Mouse (Mus musculus) right cerebral cortex, postnatal 14 days (tissue): ENCODE data around the gene E2f6.
A peak's percentile ranks its signal among the peaks of the same experiment; 100 is the strongest.

ENCODE experiments used
- DNase-seq: peaks from one replicate; pipeline ENCODE4 v3.0.0; 2022

The E2f6 gene

DNA sequence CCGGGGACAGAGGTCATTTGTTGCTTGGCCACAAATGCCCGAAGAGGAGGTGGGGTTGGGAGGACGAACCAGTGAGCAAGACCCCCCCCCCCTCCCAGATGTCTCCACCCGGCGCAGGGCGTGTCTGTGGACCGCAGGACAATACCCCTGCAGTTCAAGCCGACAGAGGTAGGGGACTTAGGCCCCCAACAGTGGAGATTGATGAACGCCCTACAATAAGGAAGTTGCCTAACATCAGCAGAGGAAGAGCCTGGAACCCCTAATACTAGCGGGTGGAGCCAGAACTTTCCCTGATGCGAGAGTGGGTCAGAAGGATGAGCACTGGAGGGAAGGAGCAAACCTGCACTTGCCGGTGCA is 9.8 kb upstream of the E2f6 start:
- DNase-seq: no peak

DNA sequence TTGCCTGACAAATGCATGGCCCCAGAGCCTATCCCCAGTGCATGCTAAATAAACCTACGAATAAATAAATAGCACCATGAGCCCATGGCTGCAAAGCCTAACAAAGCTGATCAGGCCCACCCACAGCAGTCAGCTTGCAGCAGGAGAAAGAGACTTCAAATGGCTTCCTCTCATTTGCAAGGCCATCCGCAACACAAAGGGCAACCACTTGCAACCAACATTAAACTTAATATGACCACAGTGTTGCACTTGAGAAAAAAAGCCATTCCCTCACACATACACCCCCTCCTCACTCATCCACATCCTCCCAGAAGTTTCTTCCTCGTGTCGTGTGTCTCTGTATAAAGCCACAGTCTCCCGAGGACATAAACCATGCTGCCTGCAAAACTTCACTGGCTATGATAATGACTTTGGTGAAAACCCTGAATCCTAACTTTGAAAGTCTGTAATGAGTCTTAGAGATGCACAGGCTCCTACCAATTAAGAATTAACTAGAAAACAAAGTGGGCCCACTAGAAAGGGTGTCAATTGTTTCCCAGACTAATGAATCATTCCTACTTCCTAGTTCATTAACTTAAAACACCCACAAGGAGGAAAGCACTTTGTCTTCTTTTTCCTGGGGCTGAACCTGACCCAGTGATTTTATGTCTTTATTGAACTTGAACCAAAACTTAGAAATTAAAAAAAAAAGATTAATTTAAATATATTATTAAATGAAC is 7.4 kb upstream of the E2f6 start:
- DNase-seq: no peak

DNA sequence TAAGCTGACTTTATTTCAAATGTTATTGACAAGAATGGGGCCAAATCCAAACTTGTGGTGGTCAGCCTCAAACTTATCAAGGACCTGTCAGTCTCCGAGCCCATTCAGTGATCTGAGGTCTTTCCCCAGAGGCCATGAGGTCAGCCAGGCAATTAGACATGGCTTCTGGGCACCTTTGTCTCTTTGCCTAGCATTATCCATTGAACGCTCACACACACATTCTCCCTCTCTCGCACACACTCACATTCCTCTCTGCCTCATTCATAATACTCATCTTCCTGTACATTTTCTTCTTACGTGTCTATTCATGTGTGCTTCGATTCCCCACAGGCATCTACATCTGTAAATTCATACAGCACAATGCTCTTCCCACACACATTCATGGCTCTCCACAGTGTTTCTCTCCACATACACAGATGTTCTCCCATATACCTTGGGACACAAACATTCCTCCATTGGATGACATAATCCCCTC is 6.8 kb upstream of the E2f6 start:
- DNase-seq: no peak

DNA sequence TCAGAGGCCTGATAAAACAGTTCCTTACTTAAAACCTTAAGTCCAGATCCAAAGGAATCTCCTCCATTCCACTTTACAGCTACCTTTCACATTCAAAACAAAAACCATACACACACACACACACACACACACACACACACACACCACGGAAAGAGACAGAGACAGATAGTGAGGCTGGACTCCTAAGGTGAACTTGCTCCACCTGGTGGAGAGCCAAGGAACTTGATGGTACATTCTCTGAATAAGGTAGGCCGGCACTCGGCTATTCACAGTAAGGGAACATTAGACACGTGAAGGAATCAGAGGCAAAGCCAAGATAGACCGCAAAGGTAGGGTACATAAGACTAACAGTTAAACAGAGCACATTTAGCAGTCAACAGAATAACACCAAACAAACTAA is 5.3 kb upstream of the E2f6 start:
- peak; percentile 90 for DNase-seq

DNA sequence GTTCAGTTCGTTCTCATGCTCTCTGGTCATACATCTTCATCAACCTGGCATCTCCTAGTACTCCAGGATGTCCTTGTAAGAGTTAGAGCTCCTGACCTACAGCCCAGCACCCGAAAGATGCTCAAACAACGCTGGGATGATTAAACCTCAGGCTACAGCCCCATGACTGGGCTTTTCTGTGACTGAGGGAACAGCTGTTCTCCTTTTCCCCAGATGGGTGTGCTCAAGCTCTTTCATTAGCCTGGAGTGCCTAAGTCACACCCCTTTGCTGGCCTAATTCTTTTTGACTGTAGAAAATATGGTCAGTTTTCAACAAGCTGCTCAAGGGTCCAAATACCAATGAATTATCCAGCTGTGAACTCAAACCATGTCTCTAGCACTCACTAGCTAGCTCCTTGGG is 2.7 kb upstream of the E2f6 start:
- peak; percentile 25 for DNase-seq

DNA sequence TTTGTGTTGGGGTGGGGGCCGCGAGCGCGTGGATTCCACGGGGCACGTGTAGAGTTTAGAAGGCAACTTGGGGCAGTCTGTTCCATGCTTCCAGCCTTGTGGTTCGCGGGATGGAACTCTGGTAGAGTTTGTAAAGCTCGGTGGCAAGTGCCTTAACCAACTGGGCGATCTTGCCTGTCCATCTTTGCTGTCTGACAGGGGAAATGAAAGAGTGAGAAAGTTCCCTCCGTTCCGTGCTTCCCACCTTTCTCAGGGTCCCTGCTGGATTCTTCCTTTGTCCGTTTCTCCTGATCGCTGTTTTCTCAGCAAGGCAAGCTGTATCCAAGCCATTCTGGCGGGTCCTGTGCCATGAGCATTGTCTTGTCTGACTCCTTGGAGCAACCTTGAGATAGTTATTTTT is 714 bp downstream of the E2f6 start:
- DNase-seq: no peak

DNA sequence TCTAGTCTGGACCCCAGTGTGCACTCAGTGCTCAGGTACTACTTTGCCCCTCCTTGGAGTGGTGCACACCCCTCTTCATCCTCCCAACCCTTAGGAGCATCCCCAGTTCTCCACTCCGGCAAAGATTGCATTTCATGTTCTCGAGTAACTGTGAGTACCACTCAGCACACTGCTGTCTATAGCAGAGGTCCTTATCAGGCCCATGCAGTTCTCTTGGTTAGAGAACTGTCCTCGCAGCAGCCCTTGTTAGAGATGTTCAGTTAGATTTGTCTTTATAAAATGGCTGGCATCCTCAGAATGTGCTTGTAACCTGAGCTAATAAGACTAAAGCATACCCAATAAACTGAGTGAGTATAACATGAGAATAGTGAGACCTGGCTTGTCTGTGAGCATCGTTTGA is 6.4 kb downstream of the E2f6 start:
- no peak for DNase-seq

DNA sequence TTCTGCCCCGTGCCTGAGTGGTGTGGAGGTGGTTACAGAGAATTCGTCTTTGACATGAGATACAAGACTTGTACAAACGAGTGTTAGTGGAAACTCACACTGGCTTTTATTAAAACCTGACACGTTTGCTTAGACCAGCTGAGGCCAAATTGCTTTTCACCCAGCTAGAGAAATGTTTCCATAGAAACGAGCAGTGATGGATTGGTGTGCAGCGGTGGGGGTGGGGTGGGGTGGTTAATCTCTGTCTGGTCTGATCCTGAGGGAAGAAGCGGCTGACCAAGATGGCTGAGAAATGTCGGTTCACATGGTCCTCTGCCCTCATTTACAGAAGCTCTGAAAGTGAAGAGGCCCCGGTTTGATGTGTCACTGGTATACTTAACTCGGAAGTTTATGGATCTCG is 7.8 kb downstream of the E2f6 start:
- no peak for DNase-seq

DNA sequence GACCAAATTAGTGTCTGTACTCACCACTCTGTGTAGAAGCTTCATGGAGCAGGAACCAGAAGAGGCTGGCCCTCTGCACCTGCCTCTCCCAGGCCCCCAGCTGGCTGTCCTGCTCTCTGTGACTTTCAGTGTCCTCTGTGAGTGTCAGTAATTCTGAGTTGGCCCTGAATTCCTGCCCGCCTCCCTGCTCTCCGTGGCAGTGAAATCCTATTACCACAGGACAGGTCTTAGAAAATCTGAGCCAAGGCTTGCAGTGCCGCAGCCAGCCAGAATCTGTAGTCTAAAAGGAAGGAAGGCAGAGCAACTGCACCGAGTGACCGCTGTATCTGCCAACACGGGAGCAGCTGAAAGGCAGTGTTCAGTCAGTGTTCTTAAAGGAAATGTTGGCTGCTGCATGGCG is 10.0 kb downstream of the E2f6 start:
- no peak for DNase-seq

DNA sequence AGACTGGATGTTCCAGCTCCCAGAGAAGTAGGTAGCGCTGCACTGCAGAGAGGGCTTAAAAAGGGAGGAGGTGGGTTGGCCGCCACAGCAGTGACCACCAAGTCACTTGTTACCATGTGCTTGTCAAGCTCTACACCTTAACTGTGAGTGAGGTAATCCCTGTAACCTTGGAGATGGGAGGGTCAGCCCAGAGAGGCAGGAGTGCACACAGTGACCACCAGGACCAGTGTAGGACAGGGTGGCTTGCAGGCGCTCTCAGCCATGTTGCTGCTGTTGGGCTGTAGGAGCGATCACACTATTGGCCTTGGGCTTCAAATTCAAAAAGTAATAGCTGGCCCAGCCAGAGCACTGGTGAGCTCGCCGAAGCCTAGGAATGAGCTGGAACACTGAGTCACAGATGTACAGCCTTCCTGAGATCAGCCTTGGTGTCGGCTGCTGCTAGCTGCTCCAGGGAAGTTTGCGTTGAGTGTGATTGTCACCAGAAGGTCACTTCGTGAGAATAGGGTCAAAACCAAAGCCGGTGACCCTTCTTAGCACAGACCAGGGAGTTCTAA is 11.5 kb downstream of the E2f6 start:
- no peak for DNase-seq

DNA sequence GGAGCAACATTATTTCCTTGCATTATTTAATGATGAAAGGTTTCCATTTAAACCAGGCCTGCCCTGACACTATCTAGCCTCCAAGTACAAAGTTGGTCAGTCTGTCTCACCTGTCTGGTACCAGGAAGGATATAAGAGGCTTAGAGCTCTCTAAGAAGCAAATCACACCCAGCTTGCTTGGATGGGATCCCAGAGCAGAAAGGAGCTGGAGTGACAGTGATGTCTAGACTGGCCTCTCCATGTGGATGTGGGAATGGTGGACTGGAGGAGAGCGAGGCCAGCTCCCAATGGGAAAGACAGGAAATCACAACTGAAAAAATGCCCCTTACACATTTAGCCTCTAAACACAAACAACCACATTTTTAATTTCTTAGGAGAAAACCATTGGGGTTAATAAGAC is 12.9 kb downstream of the E2f6 start:
- no peak for DNase-seq

DNA sequence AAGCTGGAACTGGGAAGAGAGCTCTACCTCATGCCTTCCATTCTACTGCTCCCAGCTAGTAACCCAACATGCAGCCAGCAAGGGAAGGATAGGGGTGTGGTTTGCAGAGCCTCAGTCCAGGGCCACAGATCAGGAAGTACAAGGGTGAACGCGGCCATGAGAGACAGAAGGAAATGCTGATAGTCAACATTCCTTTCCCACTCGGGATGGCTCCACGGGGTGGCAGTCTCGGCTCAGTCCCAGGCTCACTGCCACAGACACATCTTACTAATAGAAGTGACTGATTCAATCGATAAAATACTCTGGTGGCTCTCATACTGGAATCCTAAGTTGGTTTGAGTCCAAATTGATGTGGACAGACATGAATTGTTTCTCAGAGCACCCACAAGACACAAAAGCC is 17.7 kb downstream of the E2f6 start:
- DNase-seq: peak; percentile 42

DNA sequence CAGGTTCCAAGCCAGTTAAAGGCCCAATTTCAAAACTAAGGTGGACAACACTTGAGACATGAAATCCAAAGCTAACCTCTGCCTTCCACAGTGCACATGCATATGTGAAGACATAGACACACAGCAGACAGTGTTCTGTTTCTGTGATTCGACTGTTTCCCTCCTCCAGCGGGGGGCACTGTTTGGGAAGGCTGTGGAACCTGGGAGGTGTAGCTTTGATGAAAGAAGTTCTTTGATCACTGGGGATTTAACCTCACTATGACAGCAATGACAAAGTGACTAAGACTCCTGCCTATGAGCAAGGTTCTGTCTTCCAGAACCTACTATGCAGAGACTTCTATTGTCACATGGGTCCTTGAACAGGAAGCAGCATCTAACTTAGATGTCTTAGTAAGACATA is 19.0 kb downstream of the E2f6 start:
- no peak for DNase-seq

DNA sequence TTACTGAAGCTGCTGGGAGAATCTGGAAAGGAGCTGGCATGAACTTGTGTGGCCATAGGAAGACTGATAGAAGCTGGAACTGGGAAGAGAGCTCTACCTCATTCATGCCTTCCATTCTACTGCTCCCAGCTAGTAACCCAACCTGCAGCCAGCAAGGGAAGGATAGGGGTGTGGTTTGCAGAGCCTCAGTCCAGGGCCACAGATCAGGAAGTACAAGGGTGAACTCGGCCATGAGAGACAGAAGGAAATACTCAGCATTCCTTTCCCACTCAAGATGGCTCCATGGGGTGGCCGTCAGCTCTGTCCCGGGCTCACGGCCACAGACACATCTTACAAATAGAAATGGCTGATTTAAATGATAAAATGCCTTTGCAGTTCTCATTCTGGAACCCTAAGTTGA is 20.3 kb downstream of the E2f6 start:
- no peak for DNase-seq

DNA sequence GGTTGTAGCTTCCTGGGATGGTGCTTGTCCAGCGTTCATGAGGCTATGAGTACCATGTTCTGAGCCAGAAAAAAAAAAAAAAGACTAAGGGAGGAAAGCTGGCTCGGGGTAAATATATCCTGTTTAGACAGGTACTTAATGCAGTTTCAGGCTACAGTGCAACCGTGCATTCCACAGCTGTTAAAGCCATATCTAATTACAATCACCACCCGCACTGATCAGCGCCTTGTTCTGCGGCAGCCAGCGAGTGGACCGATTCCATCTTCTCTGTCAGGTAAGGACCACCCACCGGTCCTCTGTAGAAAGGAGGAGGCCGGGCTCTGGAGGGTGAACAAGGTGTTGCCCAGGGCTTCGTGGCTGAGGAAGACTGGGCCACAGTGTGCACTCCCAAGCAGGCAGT is 23.9 kb downstream of the E2f6 start:
- no peak for DNase-seq

DNA sequence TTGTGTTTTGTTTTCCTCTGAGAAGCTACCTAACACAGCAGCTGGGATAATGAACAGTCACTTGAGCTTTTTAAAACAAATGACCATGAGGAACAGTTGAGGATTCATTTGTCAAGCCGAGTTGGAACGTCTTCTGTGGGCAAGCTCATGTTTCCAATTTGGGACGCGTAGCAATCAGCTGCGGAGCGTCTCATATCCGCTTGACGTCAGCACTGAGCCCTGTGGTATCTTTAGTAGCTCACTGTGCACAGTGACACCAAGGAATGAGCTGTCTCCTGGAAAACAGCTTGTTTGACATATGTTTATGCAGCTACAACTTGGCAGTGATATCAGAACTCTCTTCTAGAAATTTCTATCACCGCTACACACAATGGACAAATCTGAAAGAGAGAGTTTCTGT is 25.4 kb downstream of the E2f6 start:
- peak; percentile 54 for DNase-seq

DNA sequence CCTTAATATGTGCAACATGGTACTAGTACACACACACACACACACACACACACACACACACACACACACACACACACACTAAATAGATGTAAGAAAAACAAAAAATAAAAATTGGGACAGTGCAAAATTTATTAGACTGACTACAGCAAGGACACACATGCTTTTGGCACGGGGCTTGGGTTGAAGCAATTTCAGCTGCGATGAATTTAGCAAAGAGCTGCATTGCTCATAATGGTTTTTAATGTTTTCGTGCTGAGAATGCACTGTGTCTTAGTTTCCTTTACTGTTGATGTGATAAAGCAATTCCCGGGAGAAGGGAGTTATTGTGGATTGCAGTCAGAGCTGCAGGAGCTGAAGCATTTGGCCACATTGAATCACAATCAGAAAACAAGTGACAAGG is 27.0 kb downstream of the E2f6 start:
- DNase-seq: no peak

DNA sequence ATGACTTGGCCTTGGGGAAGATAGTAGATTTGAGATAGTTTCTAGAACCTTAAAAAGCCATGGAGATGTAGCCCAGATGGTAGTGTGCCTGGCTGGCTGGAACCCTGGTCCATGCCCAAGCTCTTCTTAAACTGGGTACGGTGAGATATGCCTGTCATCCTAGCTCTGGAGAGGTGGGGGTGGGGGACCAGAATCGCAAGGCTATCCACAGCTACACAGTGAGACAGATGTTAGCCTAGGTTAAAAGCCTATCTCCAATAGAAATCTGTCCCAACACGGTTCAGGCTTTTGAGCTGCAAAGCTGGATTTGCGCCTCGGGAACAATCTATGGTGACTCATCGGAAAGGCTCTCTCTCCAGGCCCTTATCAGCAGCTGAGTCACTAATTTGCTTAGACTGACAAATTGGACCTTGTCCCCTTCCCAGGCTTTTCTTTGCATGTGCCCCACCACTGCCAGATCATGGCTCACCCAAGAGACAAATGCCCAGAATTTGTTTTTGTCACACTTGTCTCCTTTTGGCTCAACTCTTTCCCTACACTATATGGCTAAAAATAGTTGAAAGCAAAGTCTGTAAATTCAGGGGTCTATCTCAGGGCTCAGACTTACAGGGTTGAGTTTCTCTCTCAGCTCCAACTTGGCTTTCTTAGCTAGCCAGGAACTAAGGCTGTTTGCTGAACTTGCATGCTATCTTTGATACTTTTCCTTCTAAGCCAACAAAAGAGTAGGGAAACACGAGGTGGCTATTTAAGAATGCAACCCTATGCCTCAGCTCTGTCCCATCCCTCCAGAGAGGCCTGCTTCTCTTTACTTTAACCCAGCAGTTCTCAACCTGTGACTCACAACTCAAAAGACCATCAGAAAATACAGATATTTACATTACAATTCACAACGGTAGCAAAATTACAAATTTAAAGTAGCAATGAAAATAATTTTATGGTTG is 30.3 kb downstream of the E2f6 start:
- DNase-seq: no peak

DNA sequence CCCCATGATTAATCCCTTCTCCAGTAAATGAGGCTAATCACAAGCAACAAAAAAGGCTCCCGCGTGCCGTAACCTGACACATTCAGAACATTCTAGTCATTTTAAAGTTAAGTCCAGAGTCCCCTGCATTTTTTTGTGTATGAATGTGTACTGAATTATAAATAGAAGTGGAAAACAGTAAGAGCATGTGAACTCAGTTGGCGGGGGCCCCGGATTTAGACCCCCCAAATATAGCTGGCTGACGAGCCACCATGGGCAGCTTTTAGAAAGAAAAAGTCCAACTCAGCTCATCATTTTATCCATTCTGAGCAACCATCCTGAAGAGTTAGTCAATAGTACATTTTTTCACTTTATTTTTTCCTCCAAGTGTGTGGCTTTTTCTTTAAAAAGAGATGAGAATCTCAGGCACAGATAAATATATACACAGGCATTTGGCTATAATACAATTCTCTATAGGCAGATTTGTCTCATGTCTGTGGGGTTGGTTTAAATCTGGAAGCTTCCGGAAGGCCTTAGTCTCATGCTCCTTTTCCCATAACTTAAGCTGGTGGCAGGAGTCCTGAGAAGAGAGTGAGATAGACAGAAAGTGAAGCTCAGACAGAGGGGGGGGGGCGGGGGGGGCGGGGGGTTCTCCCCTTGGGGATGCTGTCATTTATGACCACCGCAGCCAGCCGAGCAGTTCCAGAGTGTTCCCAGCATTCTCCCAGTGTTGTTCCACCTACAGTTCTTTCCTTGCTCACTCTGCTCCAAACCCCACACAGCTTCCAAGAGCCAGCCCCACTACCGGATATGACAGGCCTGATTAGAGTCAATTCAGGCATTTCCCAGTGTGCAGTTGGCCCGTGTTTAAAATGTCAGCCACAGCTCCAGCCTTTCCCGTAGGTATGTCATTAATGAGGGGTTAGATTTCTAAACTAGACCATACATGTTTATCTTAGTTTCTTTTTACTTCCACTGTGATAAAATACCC is 34.1 kb downstream of the E2f6 start:
- peak; percentile 17 for DNase-seq

DNA sequence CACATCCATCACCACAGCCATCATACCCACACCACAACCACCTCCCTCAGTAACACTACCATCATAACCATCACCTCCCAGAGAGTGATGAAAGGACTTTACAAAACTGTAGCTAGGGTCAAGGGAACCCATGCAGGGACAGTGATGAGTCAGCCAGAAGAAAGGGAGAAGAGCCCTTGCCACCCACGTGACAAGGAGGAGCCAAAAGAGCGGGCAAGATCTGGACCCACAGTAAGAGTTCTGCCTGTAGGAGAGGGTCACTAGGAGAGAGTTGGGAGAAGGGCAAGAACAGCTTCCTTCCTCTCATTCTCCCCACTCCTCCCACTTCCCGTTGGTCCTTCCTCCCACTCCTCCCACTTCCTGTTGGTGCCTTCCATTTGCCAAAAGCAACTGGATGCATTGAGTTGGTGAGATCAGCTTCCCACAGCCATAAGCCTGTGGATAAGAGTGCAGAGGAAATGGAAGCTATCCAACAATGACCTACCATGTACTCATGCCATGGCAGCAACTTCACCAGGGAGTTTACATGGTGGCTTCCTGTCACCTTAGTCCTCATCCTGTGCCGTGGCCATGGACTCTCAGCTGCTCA is 36.5 kb downstream of the E2f6 start:
- DNase-seq: no peak

DNA sequence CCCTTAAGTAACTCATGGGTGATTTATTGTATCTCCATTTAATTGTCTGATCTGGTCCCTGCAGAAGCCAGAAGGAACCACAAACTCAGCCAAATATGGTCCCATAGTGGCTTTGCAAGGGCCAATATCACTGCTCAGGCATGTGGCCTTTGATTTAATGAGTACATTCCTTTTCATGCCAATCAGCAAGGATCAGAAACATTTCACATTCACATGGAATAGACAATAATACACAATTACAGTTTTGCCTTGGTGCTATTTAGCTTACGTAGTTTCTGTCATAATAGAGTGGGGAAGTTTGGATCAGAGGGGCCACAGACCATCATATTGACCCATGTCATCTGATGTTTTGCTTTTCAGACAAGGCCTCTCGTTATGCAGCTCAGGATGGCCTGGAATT is 37.7 kb downstream of the E2f6 start:
- no peak for DNase-seq

DNA sequence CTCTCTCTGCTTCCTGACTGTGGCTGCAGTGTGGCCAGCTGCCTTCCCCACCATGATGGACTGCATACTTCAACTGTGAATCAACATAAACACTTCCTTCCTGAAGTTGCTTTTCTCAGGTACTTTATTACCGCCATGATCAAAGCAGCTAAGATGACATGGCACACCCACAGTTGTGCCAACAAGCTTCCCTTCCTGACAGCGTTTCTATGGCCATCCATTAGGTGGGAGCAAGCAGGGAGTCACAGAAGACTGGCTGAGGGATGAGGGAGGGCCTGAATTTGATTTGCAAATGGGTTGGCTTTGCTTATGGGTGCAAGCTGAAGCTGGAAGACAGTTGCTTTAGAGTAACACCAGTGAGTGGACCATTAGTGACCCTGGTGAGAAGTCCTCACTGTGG is 39.1 kb downstream of the E2f6 start:
- no peak for DNase-seq
